Mouse (Mus musculus) urinary bladder, adult 2 months (tissue): ENCODE measurements around the gene Gm9732. TPM values are rescaled to one million over a fixed set of nuclear protein-coding genes. Genes with fewer than 3 reads are reported as not detected.

Experiments used
- polyA plus RNA-seq: library from polyadenylated mRNA; depleted of rRNA; stranded (reverse); fragments of >200 nt; gene quantifications from 2 replicates; pipeline ENCODE4 v1.2.3, GENCODE M21; 2012; rRNA removed

Gene Gm9732
- polyA plus RNA-seq, 1 experiment = not detected

Other genes with a start within 250 kb of the Gm9732 start
- not detected in 2 replicates for gene Gm8094, start 198.4 kb upstream of the Gm9732 start, polyA plus RNA-seq
- not detected in 2 replicates for gene Gm8104, start 174.4 kb upstream of the Gm9732 start, polyA plus RNA-seq
- gene Gm7233, start 95.2 kb upstream of the Gm9732 start, polyA plus RNA-seq = not detected in 2 replicates
- gene Gm8122, start 39.7 kb upstream of the Gm9732 start, polyA plus RNA-seq = not detected in 2 replicates
- not detected in 2 replicates for gene Gm8126, start 16.4 kb upstream of the Gm9732 start, polyA plus RNA-seq
- not detected in 2 replicates for gene Gm8127, start 18.8 kb downstream of the Gm9732 start, polyA plus RNA-seq
- not detected in 2 replicates for gene 1700001F09Rik, start 72.8 kb downstream of the Gm9732 start, polyA plus RNA-seq
- gene Gm8138, start 141.3 kb downstream of the Gm9732 start, polyA plus RNA-seq = not detected in 2 replicates